Mouse (Mus musculus) layer of hippocampus, postnatal 10 days (tissue): ENCODE measurements around the gene Erbb4. TPM values are rescaled to one million over a fixed set of nuclear protein-coding genes. Genes with fewer than 3 reads are reported as not detected.

ENCODE experiments used
- DNase-seq, 2 experiments: peaks; one replicate each; pipeline ENCODE4 v3.0.0; 2021; ENCODE audit warnings: low spot score in 2 of 2
- total RNA-seq, 2 experiments: library from RNA; stranded (reverse); gene quantifications; 2 replicates each; pipeline ENCODE4 v1.2.3; 2021

The Erbb4 gene
- total RNA-seq, 2 experiments from 2014 or later, result 41.0 to 42.0 TPM

DNA sequence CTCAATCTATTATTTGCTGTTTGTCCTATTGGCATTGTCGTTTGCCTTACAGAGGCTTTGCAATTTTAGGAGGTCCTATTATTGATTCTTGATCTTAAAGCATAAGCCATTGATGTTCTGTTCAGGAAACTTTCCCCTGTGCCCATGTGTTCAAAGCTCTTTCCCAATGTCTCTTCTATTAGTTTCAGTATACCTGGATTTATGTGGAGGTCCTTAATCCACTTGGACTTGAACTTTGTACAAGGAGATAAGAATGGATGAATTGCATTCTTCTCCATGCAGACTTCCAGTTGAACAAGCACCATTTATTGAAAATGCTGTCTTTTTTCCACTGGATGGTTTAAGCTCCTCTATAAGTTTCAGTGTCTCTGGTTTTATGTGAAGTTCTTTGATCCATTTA, 536.9 kb downstream of the Erbb4 start:
- DNase-seq, result no peak

DNA sequence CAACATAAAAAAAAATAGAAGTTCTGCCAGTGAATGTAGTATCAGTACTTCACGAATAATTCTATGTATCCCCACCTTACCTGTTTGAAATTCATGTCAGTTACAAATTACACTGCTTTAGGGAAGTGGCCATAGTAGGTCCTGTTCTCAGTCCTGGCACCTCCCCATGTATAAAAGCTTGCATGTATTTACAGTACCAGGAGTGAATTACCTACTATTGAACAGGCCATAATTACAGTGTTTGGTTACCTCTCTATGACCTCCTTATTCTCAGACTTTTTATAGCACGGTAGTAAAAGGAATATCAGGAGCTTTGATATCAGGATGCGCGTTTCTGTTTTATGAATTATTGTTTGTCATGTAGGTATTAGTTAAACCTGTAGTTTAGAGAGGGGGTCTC, 564.9 kb downstream of the Erbb4 start:
- DNase-seq, result no peak

DNA sequence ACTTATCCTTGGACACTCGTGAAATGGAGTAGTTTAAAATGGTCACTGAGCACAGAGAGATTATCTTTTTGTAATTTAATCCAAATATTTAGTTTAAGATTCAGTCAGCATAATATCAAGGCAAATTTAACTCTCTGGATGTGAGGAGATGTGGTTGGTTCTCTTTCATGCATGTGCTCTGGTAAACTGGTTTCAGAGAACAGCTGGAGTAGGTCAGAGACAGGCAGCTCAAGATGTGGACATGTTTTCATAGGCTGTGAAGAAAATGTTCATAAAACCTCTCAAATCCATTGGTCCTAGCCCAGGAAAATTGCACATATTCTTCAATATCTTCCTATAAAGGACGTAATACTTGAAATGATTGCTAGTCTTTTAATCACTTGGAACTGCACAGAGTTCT, 590.0 kb downstream of the Erbb4 start:
- DNase-seq, result no peak

DNA sequence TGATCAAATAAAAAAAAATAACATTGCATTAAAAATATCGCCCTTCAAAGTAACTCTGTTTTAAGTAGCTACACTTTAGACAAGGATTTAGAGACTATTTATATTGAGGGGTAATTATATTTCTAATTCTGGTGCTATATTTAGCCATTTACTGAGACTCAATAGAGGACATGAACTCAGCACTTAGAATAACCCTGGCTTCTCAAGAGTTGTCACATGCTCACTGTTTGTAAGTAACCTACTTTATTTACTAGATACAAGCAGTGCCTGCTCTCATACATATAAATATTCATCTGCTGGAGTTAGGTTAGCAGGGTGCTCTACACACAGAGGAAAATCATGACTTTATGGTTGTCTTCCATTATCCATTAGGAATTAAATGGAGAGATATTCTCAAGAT, 604.0 kb downstream of the Erbb4 start:
- no peak for DNase-seq

DNA sequence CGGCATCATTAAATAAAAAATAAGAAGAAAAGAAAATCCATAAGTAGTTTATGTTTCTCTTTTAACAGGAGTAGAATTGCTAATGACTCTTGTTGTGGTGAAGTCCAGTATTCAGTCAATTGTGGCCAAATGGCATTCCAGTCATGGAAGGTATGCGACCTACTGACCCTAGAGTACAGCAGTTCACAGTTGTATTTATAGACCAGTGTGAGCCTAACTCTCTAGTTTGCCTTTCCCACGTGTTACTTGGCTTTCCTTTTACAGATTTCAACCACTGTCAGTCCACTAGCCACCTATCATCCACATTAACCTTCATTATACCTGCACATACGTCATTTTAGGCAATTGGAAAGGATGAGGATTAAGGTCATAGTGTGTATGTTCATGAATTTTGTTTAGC, 606.3 kb downstream of the Erbb4 start:
- DNase-seq, result no peak

GRCm38 (mm10) chr1:68466390-68466960, 641.4 kb downstream of the Erbb4 start:
- DNase-seq, result no peak

DNA sequence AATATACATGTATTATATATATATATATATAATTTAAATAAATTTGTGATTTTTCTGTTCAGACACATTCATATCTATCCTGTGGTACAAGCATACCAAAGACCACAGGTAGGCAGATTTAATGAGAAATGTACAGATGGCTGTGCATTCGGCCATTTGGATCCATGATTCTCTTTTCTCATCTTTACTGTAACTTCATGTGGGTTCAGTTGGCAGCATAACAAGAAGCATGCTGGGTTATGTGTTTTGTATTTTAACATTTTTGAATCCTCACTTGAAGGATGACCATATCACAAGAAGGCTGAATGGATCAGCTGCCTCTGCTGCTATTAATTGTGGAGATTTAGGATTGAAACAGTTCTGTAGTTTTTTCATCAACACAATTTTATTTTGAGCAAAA, 656.6 kb downstream of the Erbb4 start:
- no peak for DNase-seq

DNA sequence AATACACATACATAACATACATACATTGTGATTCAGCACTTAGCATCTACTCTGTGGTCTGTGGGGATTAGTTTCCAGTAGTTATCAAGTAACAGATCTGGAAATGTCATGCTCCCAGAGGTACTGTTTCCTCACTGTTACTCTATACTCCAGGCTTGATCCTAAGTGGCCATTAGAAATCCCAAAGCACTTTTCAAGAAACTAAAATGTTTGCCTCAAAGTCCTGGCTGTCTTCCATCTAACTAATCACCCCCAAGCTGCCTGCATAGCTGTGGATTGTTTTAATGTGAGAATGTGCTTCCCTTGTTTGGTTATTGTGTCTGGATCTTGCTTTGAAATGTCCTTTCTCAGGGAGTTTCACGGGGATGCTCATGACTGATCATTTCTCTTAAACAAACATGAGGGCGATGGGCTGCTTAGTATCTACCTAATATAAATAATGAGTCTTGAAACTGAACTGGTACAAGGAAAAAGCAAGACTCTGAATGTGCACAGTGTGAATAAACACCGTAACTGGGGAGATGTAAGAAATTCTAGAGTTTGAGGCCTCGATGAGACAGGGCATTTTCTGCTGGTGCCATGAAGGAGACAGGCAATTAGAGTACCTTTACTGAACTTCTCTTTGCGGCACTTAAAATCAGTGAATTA, 683.4 kb downstream of the Erbb4 start:
- no peak for DNase-seq

GRCm38 (mm10) chr1:68401204-68401603, 706.7 kb downstream of the Erbb4 start:
- no peak for DNase-seq

DNA sequence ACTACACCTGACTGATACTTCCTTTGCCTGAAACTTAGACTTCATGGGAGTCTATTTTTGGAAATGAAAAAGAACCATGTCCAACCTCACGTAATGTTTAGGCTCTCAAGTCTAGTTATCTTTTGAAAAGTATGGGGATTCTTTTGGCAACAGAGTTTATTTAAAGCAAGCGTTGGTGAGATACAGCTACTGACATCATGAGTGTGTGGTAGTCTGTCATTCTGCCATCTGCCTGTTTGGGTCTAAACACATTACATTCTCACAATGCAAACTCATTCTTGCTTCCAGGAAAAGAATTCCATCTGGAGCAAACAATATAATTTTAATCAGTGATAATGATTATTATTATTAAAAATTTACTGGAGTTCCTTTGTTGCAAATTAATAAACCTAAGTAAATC, 736.3 kb downstream of the Erbb4 start:
- no peak for DNase-seq

DNA sequence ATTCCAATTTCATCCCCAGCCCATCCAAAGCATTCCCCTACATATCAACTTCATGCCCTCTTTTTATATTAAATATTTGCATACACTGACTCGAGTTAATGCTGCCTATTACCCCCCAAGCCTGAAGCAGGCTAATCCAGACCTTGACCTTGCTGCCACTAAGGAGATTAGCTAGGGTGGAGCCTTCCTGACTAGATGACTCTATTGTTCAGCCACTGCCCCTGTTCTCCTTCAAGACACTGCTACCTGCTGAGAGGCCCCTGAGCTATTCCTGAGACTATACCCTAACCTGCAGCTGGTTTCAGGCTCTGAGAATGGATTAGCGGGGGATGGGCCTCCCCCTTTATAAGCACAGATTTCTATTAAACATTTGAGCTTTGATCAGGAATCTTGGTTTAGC, 774.1 kb downstream of the Erbb4 start:
- DNase-seq, result no peak

GRCm38 (mm10) chr1:68305813-68306212, 802.0 kb downstream of the Erbb4 start:
- no peak for DNase-seq

GRCm38 (mm10) chr1:68284443-68284842, 823.4 kb downstream of the Erbb4 start:
- DNase-seq, result no peak

DNA sequence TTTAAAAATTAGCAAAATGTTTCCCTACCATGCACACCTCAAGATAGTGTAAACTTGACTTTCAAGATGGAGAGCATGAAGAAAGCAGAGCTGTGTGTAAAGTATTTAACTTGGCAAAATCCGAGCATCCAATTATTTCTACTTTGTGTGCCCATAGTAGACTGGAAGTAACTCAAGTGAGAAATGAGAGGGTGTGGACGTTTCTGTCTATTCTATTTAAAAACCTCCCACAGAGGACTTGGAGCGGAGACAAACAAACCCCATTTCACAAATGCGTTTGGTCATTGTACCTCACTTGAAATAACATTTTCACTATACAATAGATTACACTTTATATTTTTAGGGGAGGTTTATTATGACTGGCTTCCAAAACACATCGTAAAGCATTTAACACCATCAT, 832.0 kb downstream of the Erbb4 start:
- no peak for DNase-seq

- no peak for DNase-seq
Measured at GRCm38 (mm10) chr1:68178580-68178979, 929.3 kb downstream of the Erbb4 start.

GRCm38 (mm10) chr1:68155253-68155652, 952.6 kb downstream of the Erbb4 start:
- DNase-seq, result no peak

- DNase-seq, result no peak
Measured at GRCm38 (mm10) chr1:68150572-68150971, 957.3 kb downstream of the Erbb4 start.

DNA sequence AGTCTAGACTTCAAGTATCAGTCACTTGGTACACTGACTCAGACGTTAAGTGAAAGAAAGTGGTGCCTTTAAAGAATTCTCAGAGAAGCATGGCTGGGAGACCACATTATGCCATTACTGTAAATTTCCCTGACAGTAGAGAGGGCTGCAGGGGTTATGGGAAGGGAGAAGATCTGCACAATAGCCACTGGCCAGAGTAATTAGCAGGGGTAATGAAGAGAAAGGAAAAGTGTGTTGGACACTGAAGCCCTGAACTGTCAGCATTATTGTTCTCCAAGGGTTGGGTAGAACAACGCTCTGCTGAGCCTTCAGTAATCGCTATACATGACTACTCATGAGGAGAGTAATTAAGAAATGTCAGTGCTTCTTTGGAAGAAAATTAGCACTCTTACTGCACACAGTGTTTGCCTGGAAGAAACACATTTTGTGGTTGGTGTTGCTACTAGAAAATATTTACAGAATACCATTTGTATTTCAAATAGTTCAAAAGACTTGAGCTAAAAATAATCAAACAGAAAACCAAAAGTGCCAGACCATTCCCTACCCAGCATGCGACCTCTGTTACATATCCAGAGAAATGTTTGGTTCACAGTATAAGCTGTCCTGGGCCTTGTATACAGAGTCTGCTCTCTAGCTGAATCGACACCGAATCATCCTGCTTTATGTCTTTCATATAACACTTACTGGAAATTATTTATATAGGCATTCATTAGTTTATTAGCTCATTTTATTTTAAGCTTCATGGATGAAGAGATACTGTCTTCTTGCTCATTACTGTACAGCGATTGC, 965.1 kb downstream of the Erbb4 start:
- DNase-seq, result no peak

DNA sequence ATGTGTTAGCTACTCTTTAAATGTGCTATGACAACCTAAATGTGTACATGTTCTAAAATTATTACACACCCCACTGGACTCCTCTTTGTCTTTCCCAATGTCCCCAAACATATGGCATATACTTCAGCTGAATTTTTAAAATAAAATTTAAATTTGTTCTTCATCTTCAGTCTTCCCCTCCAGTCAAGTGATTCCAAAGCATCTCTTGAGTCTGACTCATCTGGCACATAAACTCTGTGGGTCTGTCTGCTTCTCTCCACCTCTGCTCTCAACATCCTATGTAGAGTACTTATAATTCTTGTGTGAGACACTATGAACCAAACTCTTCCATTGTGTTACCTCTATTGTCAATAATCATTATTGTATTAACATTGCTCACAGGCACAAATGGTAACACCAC, 972.9 kb downstream of the Erbb4 start:
- no peak for DNase-seq

GRCm38 (mm10) chr1:68134450-68134849, 973.4 kb downstream of the Erbb4 start:
- no peak for DNase-seq

GRCm38 (mm10) chr1:68123541-68123940, 984.3 kb downstream of the Erbb4 start:
- no peak for DNase-seq

DNA sequence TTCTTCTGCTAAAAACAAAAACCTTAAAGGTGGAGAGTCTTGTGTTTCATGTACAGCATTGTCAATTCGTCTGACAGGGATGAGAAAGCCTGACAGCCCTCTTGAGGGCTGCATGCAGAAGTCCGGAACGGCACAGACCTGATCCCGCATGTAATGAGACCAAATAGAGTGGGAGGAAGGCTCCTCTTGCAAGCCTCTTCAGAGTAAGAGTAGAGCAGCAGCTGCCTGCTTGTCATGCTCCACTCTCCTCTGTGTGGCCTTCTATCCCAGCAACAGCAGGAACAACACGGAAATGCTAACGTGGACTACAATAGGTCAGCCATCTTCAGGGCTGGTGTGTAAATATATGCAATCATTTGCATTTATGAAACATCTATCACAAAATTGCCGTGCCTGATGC, 987.5 kb downstream of the Erbb4 start:
- DNase-seq, result no peak

- no peak for DNase-seq
Measured at GRCm38 (mm10) chr1:68115721-68116120, 992.1 kb downstream of the Erbb4 start.
